Mouse (Mus musculus): Measurements from ENCODE around the gene Me3.

DNA sequence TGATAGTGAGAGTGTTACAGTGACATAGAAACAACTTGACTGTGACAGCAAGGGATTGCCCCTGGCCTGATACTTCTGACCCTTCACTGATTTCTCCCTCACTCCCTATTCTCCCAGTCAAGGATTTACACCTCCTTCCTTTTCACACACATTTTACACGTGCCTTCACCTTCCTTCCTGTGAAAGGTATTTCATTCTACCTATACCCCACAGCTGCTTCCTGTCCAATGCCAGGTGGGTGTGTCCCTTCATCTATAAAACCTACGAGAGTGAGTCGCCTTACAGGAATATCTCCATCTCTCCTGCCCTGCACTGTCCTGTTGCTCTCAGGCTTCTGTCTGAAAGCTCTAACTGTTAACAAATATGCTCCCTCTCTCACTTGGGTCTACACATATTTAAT is 163.2 kb downstream of the Me3 start:
- TF ChIP-seq CTCF (IDR thresholded peaks at IDR 0.05) (no peak), EP300 (IDR thresholded peaks at IDR 0.05) (no peak)

Measured in lung, postnatal 0 days (tissue).